Mouse (Mus musculus) E14TG2a.4 (cell line): ENCODE data around the gene Gucd1.

Experiments used
- H3K27me3 ChIP-seq: 2 replicates; pipeline ENCODE4 v1.6.1; 2014; ENCODE audit warnings: low read length, control low read depth; ENCODE audit not compliant: insufficient read depth
- H3K36me3 ChIP-seq: 2 replicates; pipeline ENCODE4 v1.6.1; 2014; ENCODE audit warnings: low read length, control low read depth; ENCODE audit not compliant: insufficient read depth
- H3K4me1 ChIP-seq: replicated peaks from 2 replicates; pipeline ENCODE4 v1.6.1; 2014; ENCODE audit warnings: low read depth, low read length, control low read depth
- H3K4me3 ChIP-seq: replicated peaks from 2 replicates; pipeline ENCODE4 v1.5.1; 2014; ENCODE audit warnings: mild to moderate bottlenecking, low read length
- H3K9me3 ChIP-seq: 2 replicates; pipeline ENCODE4 v1.6.1; 2014; ENCODE audit warnings: low read length, control low read depth
- CTCF ChIP-seq: conservative IDR thresholded peaks from 2 replicates; pipeline ENCODE4 v1.5.1; 2014; ENCODE audit warnings: low read length
- NANOG ChIP-seq: IDR thresholded peaks from 2 replicates; pipeline ENCODE4 v1.6.1; 2014; ENCODE audit warnings: borderline replicate concordance, low read length, mixed read lengths
- POU5F1 ChIP-seq: IDR thresholded peaks from 2 replicates; pipeline ENCODE4 v1.6.1; 2014; ENCODE audit warnings: low read length, borderline replicate concordance

Gene Gucd1

GRCm38 (mm10) chr10:75436604-75437217, 81.1 kb downstream of the Gucd1 start:
- Histone ChIP-seq H3K4me1 (no peaks in the 10 kb centered on the region), H3K9me3 (0 out of 2 replicates have a peak, but pooled peaks cover 2% of the 10 kb centered on the region), H3K27me3 (peaks cover 6% of the 10 kb centered on the region), H3K36me3 (no peaks in the 10 kb centered on the region), H3K4me3 (no peak overlapping the region)
- TF ChIP-seq CTCF: peak; percentile 72
- TF ChIP-seq NANOG: no peak
- no peak for TF ChIP-seq POU5F1

GRCm38 (mm10) chr10:75430633-75431032, 87.1 kb downstream of the Gucd1 start:
- H3K4me3 ChIP-seq: no peak overlapping the region
- H3K36me3 ChIP-seq: no peaks in the 10 kb centered on the region
- TF ChIP-seq NANOG: no peak
- no peak for TF ChIP-seq CTCF
- TF ChIP-seq POU5F1: no peak
- peaks cover 6% of the 10 kb centered on the region; the same call in 1 of the 2 replicates for H3K9me3 ChIP-seq
- H3K27me3 ChIP-seq: no peaks in the 10 kb centered on the region
- H3K4me1 ChIP-seq: peaks cover 10% of the 10 kb centered on the region

- no peaks in the 10 kb centered on the region for H3K27me3 ChIP-seq
- TF ChIP-seq POU5F1: no peak
- no peak for TF ChIP-seq CTCF
- no peak for TF ChIP-seq NANOG
- no peaks in the 10 kb centered on the region for H3K36me3 ChIP-seq
- peaks cover 10% of the 10 kb centered on the region for H3K4me1 ChIP-seq
- peaks cover 6% of the 10 kb centered on the region; the same call in 1 of the 2 replicates for H3K9me3 ChIP-seq
- no peak overlapping the region for H3K4me3 ChIP-seq
These were observed 87.6 kb downstream of the Gucd1 start for GRCm38 (mm10) chr10:75430147-75430537.

- H3K27me3 ChIP-seq: no peaks in the 10 kb centered on the region
- no peak for TF ChIP-seq CTCF
- no peak for TF ChIP-seq POU5F1
- no peak for TF ChIP-seq NANOG
- H3K9me3 ChIP-seq: peaks cover 6% of the 10 kb centered on the region; the same call in 1 of the 2 replicates
- H3K4me1 ChIP-seq: peaks cover 10% of the 10 kb centered on the region
- H3K36me3 ChIP-seq: no peaks in the 10 kb centered on the region
- H3K4me3 ChIP-seq: no peak overlapping the region
These were observed 88.1 kb downstream of the Gucd1 start for GRCm38 (mm10) chr10:75429522-75430146.

- no peaks in the 10 kb centered on the region for H3K27me3 ChIP-seq
- TF ChIP-seq CTCF (no peak), NANOG (no peak), POU5F1 (no peak)
- H3K4me3 ChIP-seq: no peak overlapping the region
These were observed 88.8 kb downstream of the Gucd1 start for GRCm38 (mm10) chr10:75429004-75429380.

GRCm38 (mm10) chr10:75428049-75429003, 89.4 kb downstream of the Gucd1 start:
- Histone ChIP-seq H3K36me3 (no peaks in the 10 kb centered on the region), H3K27me3 (no peaks in the 10 kb centered on the region), H3K4me3 (no peak overlapping the region), H3K9me3 (peaks cover 10% of the 10 kb centered on the region), H3K4me1 (peaks cover 16% of the 10 kb centered on the region)
- TF ChIP-seq NANOG (no peak), CTCF (no peak), POU5F1 (no peak)

More at GRCm38 (mm10) chr10:75429004-75429380, 88.8 kb downstream of the Gucd1 start:
- Histone ChIP-seq H3K9me3 (peaks cover 6% of the 10 kb centered on the region; the same call in 1 of the 2 replicates), H3K4me1 (peaks cover 10% of the 10 kb centered on the region), H3K36me3 (no peaks in the 10 kb centered on the region)

- peaks cover 12% of the 10 kb centered on the region for H3K4me1 ChIP-seq
- no peak overlapping the region for H3K4me3 ChIP-seq
- no peak for TF ChIP-seq NANOG
- no peak for TF ChIP-seq CTCF
- no peak for TF ChIP-seq POU5F1
- peaks cover 8% of the 10 kb centered on the region; the same call in 1 of the 2 replicates for H3K9me3 ChIP-seq
- no peaks in the 10 kb centered on the region for H3K36me3 ChIP-seq
- no peaks in the 10 kb centered on the region for H3K27me3 ChIP-seq
These were observed 93.3 kb downstream of the Gucd1 start for GRCm38 (mm10) chr10:75424498-75424901.

GRCm38 (mm10) chr10:75418747-75419146, 99.0 kb downstream of the Gucd1 start:
- Histone ChIP-seq H3K36me3 (no peaks in the 10 kb centered on the region), H3K9me3 (peaks cover 8% of the 10 kb centered on the region; the same call in 1 of the 2 replicates), H3K4me1 (peaks cover 12% of the 10 kb centered on the region), H3K4me3 (no peak overlapping the region), H3K27me3 (no peaks in the 10 kb centered on the region)
- TF ChIP-seq POU5F1 (no peak), NANOG (no peak), CTCF (no peak)
